Mouse (Mus musculus): Measurements from ENCODE around the gene Cpn2. TPM values are rescaled to one million over a fixed set of nuclear protein-coding genes. Genes with fewer than 3 reads are reported as not detected.

Cpn2 gene
- polyA plus RNA-seq, 1 experiment, result 0.01 TPM

DNA sequence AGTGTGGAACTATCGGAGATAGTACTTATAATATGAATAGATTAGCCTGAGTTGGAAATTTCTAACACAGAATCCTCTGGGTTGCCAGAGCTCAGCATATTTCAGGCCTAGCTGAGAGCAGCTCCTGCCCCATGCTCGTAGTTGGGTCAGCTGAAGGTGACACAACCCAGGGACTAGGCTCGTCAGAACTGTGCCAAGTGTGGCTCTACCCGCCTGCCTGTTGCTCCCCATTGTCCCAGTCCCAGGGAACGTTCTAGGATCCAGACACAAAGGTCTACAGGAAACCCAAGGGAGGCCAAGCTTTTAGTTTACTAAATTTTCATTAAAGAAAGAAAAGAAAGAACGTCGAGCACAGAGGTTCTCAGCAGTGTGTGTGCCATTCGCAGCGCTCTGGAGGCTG is 6.0 kb downstream of the Cpn2 start:
- Histone ChIP-seq H3K4me3 (ENCODE audit: insufficient read depth, poor library complexity, severe bottlenecking) (no peak overlapping the region), H3K79me3 (ENCODE audit: low read depth) (no peaks in the 10 kb centered on the region), H3K36me3 (ENCODE audit: control insufficient read depth, insufficient read depth) (no peaks in the 10 kb centered on the region), H3K27me3 (ENCODE audit: control insufficient read depth, insufficient read depth, insufficient read length) (no peaks in the 10 kb centered on the region), H3K79me2 (ENCODE audit: control insufficient read depth, insufficient read depth) (no peaks in the 10 kb centered on the region), H3ac (ENCODE audit: control insufficient read depth, insufficient read length, low read depth) (no peak overlapping the region)
- no peak for TF ChIP-seq MYOD1 (IDR thresholded peaks at IDR 0.05; ENCODE audit: control insufficient read depth, insufficient read length, low read depth)
- no peak for TF ChIP-seq MAX (IDR thresholded peaks at IDR 0.05)
- TF ChIP-seq FOSL1 (IDR thresholded peaks at IDR 0.05; ENCODE audit: insufficient read depth, low read length, poor library complexity, severe bottlenecking), result no peak
- TF ChIP-seq MYOG (IDR thresholded peaks at IDR 0.05; ENCODE audit: control insufficient read depth, extremely low read depth, insufficient read length), result no peak
- TF ChIP-seq USF1 (IDR thresholded peaks at IDR 0.05; ENCODE audit: low read depth), result no peak
- no peak for TF ChIP-seq CTCF (IDR thresholded peaks at IDR 0.05; ENCODE audit: control insufficient read depth, insufficient read depth, insufficient read length)
- TF ChIP-seq CEBPB (IDR thresholded peaks at IDR 0.05; ENCODE audit: low read depth), result no peak

DNA sequence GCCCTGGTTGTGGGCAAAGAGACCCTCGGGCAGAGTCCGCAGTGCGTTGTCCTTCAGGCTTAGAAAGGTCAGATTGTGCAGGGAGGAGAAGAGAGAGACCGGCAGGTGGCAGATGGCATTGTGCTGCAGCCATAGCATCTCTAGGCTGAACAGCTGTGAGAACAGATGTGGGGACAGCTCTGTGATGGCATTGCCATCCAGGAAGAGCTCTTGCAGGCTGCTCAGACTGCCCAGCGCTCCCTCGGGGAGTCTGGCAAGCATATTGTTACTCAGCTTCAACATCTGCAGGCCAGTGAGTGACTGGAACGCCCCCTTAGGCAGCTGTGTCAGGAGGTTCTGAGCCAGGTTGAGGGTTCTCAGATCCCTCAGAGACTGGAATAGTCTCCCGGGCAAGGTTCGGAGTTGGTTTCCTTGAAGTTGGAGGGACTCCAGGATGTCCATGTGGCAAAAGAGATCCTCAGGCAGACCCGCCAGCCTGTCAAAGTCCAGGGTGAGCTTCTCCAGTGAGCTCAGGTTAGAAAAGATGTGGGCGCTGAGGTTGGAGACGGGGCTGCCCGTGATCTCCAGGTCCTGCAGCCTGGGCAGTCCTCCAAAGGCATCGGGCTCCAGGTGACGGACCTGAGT is 7.2 kb downstream of the Cpn2 start:
- TF ChIP-seq CTCF (IDR thresholded peaks at IDR 0.05; ENCODE audit: control insufficient read depth, insufficient read depth, insufficient read length), result no peak
- TF ChIP-seq CEBPB (IDR thresholded peaks at IDR 0.05; ENCODE audit: low read depth), result no peak
- no peak for TF ChIP-seq MAX (IDR thresholded peaks at IDR 0.05)
- no peak for TF ChIP-seq FOSL1 (IDR thresholded peaks at IDR 0.05; ENCODE audit: insufficient read depth, low read length, poor library complexity, severe bottlenecking)
- TF ChIP-seq USF1 (IDR thresholded peaks at IDR 0.05; ENCODE audit: low read depth), result no peak
- TF ChIP-seq MYOD1 (IDR thresholded peaks at IDR 0.05; ENCODE audit: control insufficient read depth, insufficient read length, low read depth), result no peak
- TF ChIP-seq MYOG (IDR thresholded peaks at IDR 0.05; ENCODE audit: control insufficient read depth, extremely low read depth, insufficient read length), result no peak
- Histone ChIP-seq H3ac (ENCODE audit: control insufficient read depth, insufficient read length, low read depth) (no peak overlapping the region), H3K36me3 (ENCODE audit: control insufficient read depth, insufficient read depth) (no peaks in the 10 kb centered on the region), H3K27me3 (ENCODE audit: control insufficient read depth, insufficient read depth, insufficient read length) (no peaks in the 10 kb centered on the region), H3K4me3 (ENCODE audit: insufficient read depth, poor library complexity, severe bottlenecking) (no peak overlapping the region), H3K79me2 (ENCODE audit: control insufficient read depth, insufficient read depth) (no peaks in the 10 kb centered on the region), H3K79me3 (ENCODE audit: low read depth) (no peaks in the 10 kb centered on the region)

DNA sequence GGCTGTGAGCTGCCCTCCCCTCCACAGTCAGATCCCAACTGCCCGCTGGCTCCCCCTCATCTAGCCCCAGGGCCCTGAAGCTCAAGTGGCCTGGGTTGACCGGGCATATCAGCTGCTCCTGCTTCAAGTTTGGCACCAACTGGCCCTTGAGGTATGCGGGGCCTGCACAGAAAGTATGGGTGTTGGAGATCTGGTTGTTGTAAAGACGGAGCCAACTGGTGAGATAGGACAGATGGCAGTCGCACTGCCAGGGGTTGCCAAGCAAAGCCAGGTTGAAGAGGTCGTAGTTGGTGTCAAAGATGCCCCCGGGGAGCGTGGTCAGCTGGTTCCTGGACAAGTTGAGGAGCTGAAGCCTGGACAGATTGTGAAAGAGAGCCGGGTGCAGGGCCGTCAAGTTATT is 7.9 kb downstream of the Cpn2 start:
- Histone ChIP-seq H3K36me3 (ENCODE audit: control insufficient read depth, insufficient read depth) (no peaks in the 10 kb centered on the region), H3K4me3 (ENCODE audit: insufficient read depth, poor library complexity, severe bottlenecking) (no peak overlapping the region), H3K79me3 (ENCODE audit: low read depth) (no peaks in the 10 kb centered on the region), H3K79me2 (ENCODE audit: control insufficient read depth, insufficient read depth) (no peaks in the 10 kb centered on the region), H3ac (ENCODE audit: control insufficient read depth, insufficient read length, low read depth) (no peak overlapping the region), H3K27me3 (ENCODE audit: control insufficient read depth, insufficient read depth, insufficient read length) (no peaks in the 10 kb centered on the region)
- no peak for TF ChIP-seq MYOD1 (IDR thresholded peaks at IDR 0.05; ENCODE audit: control insufficient read depth, insufficient read length, low read depth)
- no peak for TF ChIP-seq MYOG (IDR thresholded peaks at IDR 0.05; ENCODE audit: control insufficient read depth, extremely low read depth, insufficient read length)
- no peak for TF ChIP-seq USF1 (IDR thresholded peaks at IDR 0.05; ENCODE audit: low read depth)
- no peak for TF ChIP-seq FOSL1 (IDR thresholded peaks at IDR 0.05; ENCODE audit: insufficient read depth, low read length, poor library complexity, severe bottlenecking)
- no peak for TF ChIP-seq CTCF (IDR thresholded peaks at IDR 0.05; ENCODE audit: control insufficient read depth, insufficient read depth, insufficient read length)
- no peak for TF ChIP-seq MAX (IDR thresholded peaks at IDR 0.05)
- no peak for TF ChIP-seq CEBPB (IDR thresholded peaks at IDR 0.05; ENCODE audit: low read depth)

DNA sequence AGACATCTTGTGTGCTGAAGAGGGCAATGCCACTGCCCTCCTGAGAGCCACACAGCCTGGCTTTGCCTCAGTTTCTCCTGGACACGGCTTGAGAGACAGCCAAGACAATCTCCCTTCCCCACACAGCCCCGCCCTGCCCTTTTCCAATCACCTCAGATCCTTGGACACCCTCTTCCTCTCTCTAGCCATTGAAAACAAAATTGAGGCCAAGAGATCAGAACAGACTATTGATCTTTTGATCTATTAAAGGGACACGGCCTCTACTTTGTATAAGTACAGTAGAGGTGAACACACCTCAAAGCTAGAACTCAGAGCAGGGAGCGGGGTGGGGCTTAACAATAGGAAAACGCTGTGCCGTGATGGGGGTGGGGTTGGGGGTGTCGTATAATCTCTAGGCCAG is 8.9 kb downstream of the Cpn2 start:
- Histone ChIP-seq H3K36me3 (ENCODE audit: control insufficient read depth, insufficient read depth) (no peaks in the 10 kb centered on the region), H3ac (ENCODE audit: control insufficient read depth, insufficient read length, low read depth) (no peak overlapping the region), H3K79me2 (ENCODE audit: control insufficient read depth, insufficient read depth) (no peaks in the 10 kb centered on the region), H3K79me3 (ENCODE audit: low read depth) (no peaks in the 10 kb centered on the region), H3K27me3 (ENCODE audit: control insufficient read depth, insufficient read depth, insufficient read length) (no peaks in the 10 kb centered on the region), H3K4me3 (ENCODE audit: insufficient read depth, poor library complexity, severe bottlenecking) (no peak overlapping the region)
- no peak for TF ChIP-seq FOSL1 (IDR thresholded peaks at IDR 0.05; ENCODE audit: insufficient read depth, low read length, poor library complexity, severe bottlenecking)
- TF ChIP-seq MYOD1 (IDR thresholded peaks at IDR 0.05; ENCODE audit: control insufficient read depth, insufficient read length, low read depth), result no peak
- TF ChIP-seq MYOG (IDR thresholded peaks at IDR 0.05; ENCODE audit: control insufficient read depth, extremely low read depth, insufficient read length), result no peak
- no peak for TF ChIP-seq MAX (IDR thresholded peaks at IDR 0.05)
- no peak for TF ChIP-seq CEBPB (IDR thresholded peaks at IDR 0.05; ENCODE audit: low read depth)
- TF ChIP-seq CTCF (IDR thresholded peaks at IDR 0.05; ENCODE audit: control insufficient read depth, insufficient read depth, insufficient read length), result no peak
- no peak for TF ChIP-seq USF1 (IDR thresholded peaks at IDR 0.05; ENCODE audit: low read depth)

DNA sequence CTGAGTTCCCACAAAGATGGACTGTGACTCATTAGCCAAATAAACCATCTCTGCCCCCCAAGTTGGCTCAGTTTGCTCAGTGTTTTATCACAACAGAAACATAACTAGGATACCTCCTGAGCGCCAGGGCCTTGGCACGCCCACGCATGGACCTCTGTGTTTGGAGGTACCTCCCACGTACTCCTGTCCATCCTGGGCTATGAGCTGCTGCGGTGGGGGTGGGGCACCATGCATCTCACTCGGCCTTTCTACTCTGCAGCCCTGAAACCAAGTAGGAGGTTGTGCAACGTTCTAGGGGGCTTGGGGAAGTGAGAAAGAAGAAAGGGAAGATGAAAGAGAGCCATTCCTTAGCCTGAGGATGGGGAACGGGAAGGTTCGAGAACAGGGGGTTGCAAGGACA is 9.6 kb downstream of the Cpn2 start:
- no peaks in the 10 kb centered on the region for H3K79me2 ChIP-seq (ENCODE audit: control insufficient read depth, insufficient read depth)
- no peak overlapping the region for H3ac ChIP-seq (ENCODE audit: control insufficient read depth, insufficient read length, low read depth)
- H3K27me3 ChIP-seq (ENCODE audit: control insufficient read depth, insufficient read depth, insufficient read length), result no peaks in the 10 kb centered on the region
- TF ChIP-seq MAX (IDR thresholded peaks at IDR 0.05), result no peak
- TF ChIP-seq CEBPB (IDR thresholded peaks at IDR 0.05; ENCODE audit: low read depth), result no peak
- no peak for TF ChIP-seq MYOG (IDR thresholded peaks at IDR 0.05; ENCODE audit: control insufficient read depth, extremely low read depth, insufficient read length)
- TF ChIP-seq CTCF (IDR thresholded peaks at IDR 0.05; ENCODE audit: control insufficient read depth, insufficient read depth, insufficient read length), result no peak
- TF ChIP-seq FOSL1 (IDR thresholded peaks at IDR 0.05; ENCODE audit: insufficient read depth, low read length, poor library complexity, severe bottlenecking), result no peak
- TF ChIP-seq MYOD1 (IDR thresholded peaks at IDR 0.05; ENCODE audit: control insufficient read depth, insufficient read length, low read depth), result no peak
- no peak for TF ChIP-seq USF1 (IDR thresholded peaks at IDR 0.05; ENCODE audit: low read depth)
- H3K4me3 ChIP-seq (ENCODE audit: insufficient read depth, poor library complexity, severe bottlenecking), result no peak overlapping the region
- H3K36me3 ChIP-seq (ENCODE audit: control insufficient read depth, insufficient read depth), result no peaks in the 10 kb centered on the region
- H3K79me3 ChIP-seq (ENCODE audit: low read depth), result no peaks in the 10 kb centered on the region
